Mouse (Mus musculus): ENCODE results near the gene Tbcel. TPM values are rescaled to one million over a fixed set of nuclear protein-coding genes. Genes with fewer than 3 reads are reported as not detected.

Gene Tbcel
- polyA plus RNA-seq (2014; fragmentation: Illumina TruSeq; extraction: RNeasy Lipid Tissue Mini Kit (QIAGEN cat#74804); ENCODE audit: low read depth, low replicate concordance): 53.0 TPM

DNA sequence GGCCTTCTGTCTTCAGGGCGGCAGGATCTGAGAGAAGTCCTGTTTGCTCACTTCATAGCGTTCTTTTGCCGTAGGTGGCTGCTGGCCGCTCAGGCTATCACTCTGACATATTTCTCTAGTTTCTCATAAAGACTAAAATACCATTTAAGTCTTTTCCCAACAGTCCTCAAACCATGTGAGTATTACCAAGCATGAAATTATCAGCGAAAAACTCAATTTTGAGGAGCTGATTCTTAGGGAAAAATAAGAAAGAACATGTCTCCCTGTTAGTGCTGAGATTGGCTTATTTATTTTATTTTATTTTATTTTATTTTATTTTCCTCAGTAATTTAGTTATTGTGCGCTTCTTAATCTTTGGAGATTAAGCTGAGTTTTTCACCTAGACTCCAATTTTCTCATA lies at the start of gene Tbcel:
Gene Tbcel, minus strand, starts transcription at position 101 of the 400 bp plus-strand sequence.

GRCm38 (mm10) chr9:42399829-42400228 lies 107.8 kb downstream of the Tbcel start, which contains the start of gene Tecta:
Gene Tecta, minus strand, starts transcription at chr9:42399929.

Other genes starting within 250 kb of the Tbcel start
- 1,011 TPM for gene Sc5d, start 243.6 kb downstream of the Tbcel start, polyA plus RNA-seq (2014; fragmentation: Illumina TruSeq; extraction: RNeasy Lipid Tissue Mini Kit (QIAGEN cat#74804); ENCODE audit: low read depth, low replicate concordance)
- not detected for gene Tecta, start 107.9 kb downstream of the Tbcel start, polyA plus RNA-seq (2014; fragmentation: Illumina TruSeq; extraction: RNeasy Lipid Tissue Mini Kit (QIAGEN cat#74804); ENCODE audit: low read depth, low replicate concordance)